Mouse (Mus musculus) T-cell, adult 2 months (primary cell): Measurements from ENCODE around the gene Mdn1.
A peak's percentile ranks its signal among the peaks of the same experiment; 100 is the strongest.

ENCODE experiments used
- DNase-seq: peaks from one replicate; pipeline ENCODE4 v3.0.0; 2022; ENCODE audit warnings: low spot score

Mdn1 gene

DNA sequence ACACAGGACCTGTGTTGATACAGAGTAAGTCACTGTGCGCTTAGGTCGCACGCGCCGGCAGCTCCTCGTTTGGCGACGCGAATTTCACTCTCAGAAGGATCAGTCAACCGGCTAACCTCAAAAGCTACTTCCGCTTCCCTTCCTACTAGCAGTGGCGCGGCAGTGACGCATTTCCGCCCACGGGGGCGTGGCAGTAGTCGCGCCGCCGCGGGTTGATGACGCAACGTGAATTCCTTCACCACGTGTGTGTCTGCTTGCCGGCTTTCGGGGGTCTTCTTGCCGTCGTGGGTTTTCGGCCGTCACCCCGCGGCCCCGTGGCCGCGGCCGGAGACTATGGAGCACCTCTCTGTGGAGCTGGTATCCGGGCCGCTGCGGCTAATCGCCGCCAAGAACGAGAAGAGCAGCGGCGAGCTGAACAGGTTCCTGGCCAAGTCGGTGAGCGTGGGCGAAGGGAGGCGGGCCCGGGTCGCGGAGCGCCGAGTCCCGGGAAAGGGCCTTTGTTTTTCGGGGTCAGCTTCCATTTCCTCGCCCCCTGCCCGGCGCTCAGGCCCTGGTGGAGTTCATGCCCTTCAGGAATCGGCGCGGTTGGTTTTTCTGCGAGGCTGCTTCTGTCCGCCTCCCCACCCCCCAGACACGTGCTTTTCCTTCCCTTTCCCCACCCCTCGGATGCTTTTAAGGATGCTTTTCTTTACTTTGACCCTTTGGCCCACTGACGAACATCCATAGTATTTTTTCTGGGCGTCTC, at the start of gene Mdn1:
TSS of gene Mdn1 (plus strand) at position 202 of the 745 bp plus-strand sequence.
- peak; percentile 95 for DNase-seq

DNA sequence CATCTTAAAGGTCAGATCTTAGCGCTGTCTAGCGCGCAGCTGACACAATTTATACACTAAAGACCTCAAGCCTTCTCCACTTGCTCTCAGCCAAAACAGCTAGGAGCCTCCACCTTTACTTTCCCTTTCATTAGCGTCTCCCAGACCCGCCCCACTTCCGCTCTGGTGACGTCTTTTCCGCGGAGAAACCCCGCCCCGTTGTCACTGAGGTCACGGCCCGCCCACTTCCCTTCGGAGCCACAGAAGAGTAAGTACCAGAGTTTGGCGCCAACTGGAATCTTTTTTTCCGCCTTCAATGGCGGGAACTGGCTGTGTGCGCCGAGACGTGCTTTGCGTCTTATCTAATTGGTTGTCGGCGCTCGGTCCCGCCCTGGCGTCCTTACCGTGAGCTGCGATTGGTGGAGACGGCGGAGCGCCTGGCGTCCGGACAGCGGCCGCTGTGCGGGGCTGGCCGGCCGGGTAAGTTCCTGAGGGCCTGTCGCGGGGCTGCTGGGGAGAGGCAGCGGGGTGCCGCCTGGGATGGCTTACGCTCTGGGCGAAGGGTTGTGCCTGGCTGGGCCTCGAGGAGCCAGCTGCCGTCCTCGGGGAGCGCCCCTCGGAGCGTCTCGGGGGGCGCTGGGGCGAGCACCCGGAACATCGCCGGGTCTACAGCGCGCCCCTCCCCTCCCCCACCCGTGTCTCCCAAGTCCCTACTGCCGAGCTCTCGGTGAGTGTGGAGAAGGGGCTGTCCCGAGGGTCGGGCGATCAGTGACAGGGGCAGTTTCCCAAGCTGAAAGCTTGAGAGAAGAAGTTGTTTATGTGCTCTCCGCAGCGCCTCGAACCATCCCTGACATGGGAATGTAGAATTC, 41.7 kb upstream of the Mdn1 start, which contains the start of gene Casp8ap2:
TSS of gene Casp8ap2 (plus strand) at position 418 of the 848 bp plus-strand sequence.
- DNase-seq, result peak; percentile 100

DNA sequence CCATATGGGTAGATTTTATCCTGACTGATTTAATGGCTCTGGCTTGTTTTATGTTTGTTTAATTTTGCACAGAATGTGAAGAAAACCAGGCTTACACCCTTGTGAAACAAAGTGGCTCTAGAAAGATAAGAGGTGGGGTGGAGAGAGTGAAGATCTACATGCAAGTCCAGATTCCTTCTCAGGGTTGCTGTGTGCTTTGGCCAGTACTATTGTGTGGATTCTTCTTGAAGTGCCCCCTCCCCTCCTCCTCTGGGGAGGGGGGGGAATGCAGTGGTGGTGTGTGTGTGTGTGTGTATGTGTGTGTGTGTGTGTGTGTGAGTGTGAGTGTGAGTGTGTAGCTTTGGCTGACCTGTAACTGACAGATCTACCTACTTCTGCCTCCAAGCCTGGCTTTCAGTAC, 35.3 kb upstream of the Mdn1 start:
- no peak for DNase-seq

- peak; percentile 10 for DNase-seq
These were observed 5.2 kb upstream of the Mdn1 start for GRCm38 (mm10) chr4:32651669-32652068.

DNA sequence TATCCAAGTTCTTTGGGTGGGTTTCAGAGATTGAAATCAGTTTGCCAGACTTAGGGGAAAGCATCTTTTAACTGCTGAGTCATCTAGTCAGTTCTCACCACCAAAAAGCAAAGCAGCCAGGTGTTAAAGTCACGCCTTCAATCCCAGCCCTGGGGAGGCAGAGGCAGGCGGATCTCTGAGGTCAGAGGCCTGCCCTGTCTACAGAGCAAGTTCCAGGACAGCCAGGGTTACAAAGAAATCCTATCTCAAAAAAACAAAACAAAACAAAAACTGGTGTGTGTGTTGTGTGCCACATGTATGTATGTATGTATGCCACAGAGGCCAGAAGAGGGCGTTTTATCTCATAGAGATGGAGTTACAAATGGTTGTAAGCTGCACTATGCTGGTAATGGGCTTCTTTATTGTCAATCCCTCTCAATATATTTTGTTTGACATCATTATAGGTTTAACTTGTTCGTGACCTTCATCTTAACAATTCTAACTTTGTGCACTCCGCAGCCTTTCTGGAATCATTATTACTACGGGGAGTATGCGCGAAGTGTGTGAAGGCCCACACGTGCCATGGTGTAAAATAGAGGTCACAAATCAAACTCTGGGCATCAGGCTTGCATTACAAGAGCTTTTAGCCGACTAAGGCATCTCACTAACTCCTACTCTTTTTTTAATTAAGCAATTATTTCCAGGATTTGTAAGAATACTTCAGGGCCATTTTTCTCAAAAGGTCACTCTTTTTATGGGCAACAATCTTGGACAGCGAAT, 594 bp upstream of the Mdn1 start:
- peak; percentile 3 for DNase-seq

DNA sequence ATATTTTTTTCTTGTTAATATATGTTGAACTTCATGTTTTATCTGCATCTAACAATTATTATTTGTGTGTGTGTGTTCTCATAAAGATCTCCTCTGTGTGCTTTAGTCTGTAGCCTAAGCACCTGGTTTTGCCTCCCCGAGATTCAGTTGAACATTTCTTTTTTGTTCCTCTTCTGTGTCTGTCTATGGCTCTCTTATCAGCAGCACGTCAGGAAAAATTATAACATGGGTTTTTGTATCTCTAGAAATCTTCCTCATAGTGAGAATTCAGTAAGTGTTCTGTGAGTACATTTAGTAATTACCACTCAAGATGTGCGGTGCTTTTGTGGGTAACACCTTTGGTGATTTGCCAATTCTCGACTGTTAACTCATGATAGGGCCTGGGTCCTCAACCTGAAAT, 8.9 kb downstream of the Mdn1 start:
- DNase-seq, result no peak

GRCm38 (mm10) chr4:32668291-32668690, 11.4 kb downstream of the Mdn1 start:
- no peak for DNase-seq

DNA sequence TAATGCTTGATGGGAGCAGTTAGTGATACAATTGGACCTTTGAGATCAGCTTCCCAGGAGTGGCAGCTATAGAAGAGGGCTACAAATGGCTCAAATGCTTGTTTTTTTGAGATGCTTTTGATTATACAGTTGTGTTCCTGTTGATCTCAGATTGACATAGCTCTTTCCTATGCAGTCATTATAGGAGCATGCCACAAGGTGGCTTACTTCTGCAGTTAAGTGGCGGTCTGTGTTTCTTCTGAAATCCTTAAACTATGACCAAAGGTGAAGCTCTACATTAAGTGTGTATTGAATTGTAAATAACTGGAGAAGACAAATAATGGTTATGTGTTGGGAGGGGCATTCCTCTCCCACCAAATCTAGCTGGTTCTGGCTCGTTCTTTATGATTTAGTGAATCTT, 12.9 kb downstream of the Mdn1 start:
- no peak for DNase-seq

- no peak for DNase-seq
These were observed 17.1 kb downstream of the Mdn1 start for GRCm38 (mm10) chr4:32674025-32674424.

GRCm38 (mm10) chr4:32677471-32677870, 20.6 kb downstream of the Mdn1 start:
- DNase-seq, result no peak

GRCm38 (mm10) chr4:32680843-32681242, 23.9 kb downstream of the Mdn1 start:
- DNase-seq, result no peak

DNA sequence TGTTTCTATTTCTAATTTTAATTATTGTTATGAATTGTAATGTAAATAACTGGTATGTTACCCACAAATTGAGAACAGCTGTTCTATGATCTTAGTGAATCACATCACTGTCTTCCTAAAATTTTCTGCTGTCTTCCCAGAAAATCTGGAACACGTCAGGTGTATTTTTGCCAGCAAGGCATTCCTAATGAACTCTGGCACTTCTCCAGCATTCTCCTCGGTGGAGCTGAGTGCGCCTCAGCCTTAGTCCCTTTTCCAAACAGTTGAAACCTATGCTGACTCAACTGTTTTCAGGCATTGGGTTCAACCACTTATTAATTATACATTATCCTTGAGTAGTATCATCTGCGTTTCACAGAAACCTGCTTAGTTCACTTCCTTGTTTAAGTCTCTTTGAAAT, 25.6 kb downstream of the Mdn1 start:
- no peak for DNase-seq

GRCm38 (mm10) chr4:32683061-32683582, 26.2 kb downstream of the Mdn1 start:
- DNase-seq, result no peak

GRCm38 (mm10) chr4:32717733-32718132, 60.8 kb downstream of the Mdn1 start:
- no peak for DNase-seq

DNA sequence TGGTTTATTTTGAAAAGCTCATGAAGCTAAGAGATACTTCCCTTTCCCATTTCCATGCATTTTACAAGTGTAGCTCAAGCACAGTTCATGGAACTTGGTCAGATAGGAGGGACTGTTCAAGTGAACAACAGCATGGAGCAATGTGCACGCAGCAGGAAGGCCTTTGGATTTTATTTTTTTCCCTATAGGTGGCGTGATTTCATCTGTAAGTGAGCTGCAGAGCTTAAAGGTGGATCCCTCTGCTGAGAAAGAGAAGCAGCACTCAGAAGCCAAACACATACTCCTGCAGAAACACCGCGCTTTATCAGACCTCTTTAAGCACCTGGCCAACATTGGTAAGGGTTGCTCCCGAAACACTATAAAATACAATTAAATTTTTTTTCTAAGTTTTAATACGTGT, 88.5 kb downstream of the Mdn1 start:
- DNase-seq, result no peak

GRCm38 (mm10) chr4:32748396-32748795, 91.5 kb downstream of the Mdn1 start:
- no peak for DNase-seq

DNA sequence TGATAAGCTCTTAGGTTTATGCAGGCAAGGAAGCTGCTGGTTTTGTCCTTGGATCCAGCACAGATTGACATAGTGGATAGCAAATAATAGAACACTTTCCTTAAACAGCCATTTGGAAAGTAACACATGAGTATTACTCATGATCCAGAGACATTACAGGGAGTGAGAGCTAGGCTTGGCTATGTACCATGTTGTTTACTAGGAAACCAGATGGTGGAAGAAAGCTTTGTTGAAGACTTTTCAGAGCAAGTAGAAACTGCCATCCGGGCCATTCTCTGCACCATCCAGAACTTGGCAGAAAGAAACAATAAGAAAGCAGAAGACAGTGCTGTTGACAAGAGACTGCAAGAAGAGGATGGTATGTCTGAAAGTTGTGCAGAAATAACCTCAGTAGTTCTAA, 93.8 kb downstream of the Mdn1 start:
- no peak for DNase-seq

DNA sequence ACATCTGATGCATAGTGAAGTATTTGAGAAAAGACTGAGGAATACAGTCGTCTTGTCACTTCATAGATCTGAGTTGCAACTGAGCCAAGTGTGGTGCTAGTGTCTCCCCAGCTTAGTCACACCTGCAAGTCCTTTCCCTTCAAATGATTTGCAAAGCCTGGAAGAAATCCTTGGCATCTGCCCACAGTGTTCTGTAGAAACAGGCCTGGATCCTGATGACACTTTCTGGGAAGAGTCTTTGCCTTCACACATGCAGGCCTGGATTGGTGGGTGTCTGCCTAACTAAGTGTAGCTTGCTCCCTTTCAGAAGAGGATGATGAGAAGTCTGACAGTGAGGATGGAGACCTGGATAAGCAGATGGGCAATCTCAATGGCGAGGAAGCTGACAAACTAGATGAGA, 100.5 kb downstream of the Mdn1 start:
- DNase-seq, result no peak

- DNase-seq, result no peak
These were observed 110.6 kb downstream of the Mdn1 start for GRCm38 (mm10) chr4:32767471-32767870.

DNA sequence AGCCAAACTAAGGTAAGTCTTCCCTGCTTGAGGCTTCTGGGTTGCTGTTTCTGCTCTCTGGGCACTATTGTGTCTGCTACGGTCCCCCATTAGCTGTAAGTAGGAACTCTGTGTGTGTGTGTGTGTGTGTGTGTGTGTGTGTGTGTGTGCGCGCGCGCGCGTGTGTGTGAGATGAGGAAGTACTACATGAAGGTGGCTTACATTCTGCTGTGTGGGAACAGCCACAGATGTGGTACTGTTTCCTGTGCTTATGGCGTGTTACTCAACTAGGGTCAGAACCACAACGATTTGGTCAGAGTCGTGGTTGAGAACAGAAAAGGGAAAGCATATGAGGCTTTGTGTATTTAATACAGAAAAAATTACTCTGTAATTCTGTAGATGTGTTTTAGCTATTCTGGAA, 111.1 kb downstream of the Mdn1 start:
- peak; percentile 71 for DNase-seq

- DNase-seq, result no peak
These were observed 113.4 kb downstream of the Mdn1 start for GRCm38 (mm10) chr4:32770284-32770810.

DNA sequence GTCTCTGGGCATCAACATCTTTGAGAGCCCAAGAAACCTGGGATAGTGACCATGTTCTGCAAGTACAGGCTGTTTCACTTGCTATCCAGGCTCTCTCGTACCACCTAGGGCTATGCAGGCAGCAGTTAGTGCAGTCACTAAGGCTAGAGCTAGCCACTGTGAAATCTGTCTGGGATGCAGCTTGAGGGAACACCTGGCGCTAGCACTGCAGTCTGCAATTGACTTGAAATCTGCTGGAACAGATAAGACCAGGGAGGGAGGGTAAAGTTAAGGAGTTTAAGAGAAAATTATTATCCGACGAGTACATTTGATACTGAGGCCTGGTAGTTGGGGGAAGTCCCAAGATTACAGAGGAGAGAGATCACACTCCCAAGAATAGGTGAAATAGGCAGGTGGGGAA, 123.1 kb downstream of the Mdn1 start:
- no peak for DNase-seq
